Mouse (Mus musculus): Measurements from ENCODE around the gene Mfsd7a.

GRCm38 (mm10) chr5:108485239-108485638 lies 36.5 kb upstream of the Mfsd7a start:
- TF ChIP-seq CTCF (IDR thresholded peaks at IDR 0.05; ENCODE audit: control insufficient read depth, insufficient read depth, insufficient replicate concordance, low read depth, low read length) (peak; percentile 39; the same call in 1 of the 2 replicates), POLR2A (IDR thresholded peaks at IDR 0.05; ENCODE audit: control insufficient read depth, low read depth, low read length) (no peak)
